Mouse (Mus musculus) limb, embryonic 12.5 days (tissue): ENCODE results near the gene Ift74. TPM values are rescaled to one million over a fixed set of nuclear protein-coding genes. Genes with fewer than 3 reads are reported as not detected.
A peak's percentile ranks its signal among the peaks of the same experiment; 100 is the strongest.

Source experiments
- ATAC-seq: fragments of 200-750 bp; cut with Nextera tagmentation; 2 replicates; pipeline ENCODE4 v1.8.0; 2017; ENCODE audit warnings: low read depth, moderate TSS enrichment; ENCODE audit not compliant: insufficient number of reproducible peaks, insufficient read depth, low FRiP score, low TSS enrichment
- H3K27ac ChIP-seq: fragments of 300-500 bp; sonication (generic); 2 replicates; pipeline ENCODE4 v1.5.1; 2016; ENCODE audit warnings: mild to moderate bottlenecking, moderate library complexity
- H3K27me3 ChIP-seq: fragments of 300-500 bp; sonication (generic); 2 replicates; pipeline ENCODE4 v1.6.1; 2016; ENCODE audit warnings: mild to moderate bottlenecking, moderate library complexity
- H3K36me3 ChIP-seq: fragments of 300-500 bp; sonication (generic); 2 replicates; pipeline ENCODE4 v1.6.1; 2016; ENCODE audit warnings: mild to moderate bottlenecking, moderate library complexity
- H3K4me1 ChIP-seq: fragments of 300-500 bp; sonication (generic); replicated peaks from 2 replicates; pipeline ENCODE4 v1.6.1; 2016
- H3K4me2 ChIP-seq: fragments of 300-500 bp; sonication (generic); 2 replicates; pipeline ENCODE4 v1.6.1; 2016; ENCODE audit warnings: mild to moderate bottlenecking, moderate library complexity
- H3K4me3 ChIP-seq: fragments of 300-500 bp; sonication (generic); replicated peaks from 2 replicates; pipeline ENCODE4 v1.5.1; 2016; ENCODE audit warnings: mild to moderate bottlenecking
- H3K9ac ChIP-seq: fragments of 300-500 bp; sonication (generic); replicated peaks from 2 replicates; pipeline ENCODE4 v1.6.1; 2016; ENCODE audit warnings: mild to moderate bottlenecking, moderate library complexity
- H3K9me3 ChIP-seq: fragments of 300-500 bp; sonication (generic); 2 replicates; pipeline ENCODE4 v1.6.1; 2016; ENCODE audit warnings: mild to moderate bottlenecking, moderate library complexity
- WGBS: fragments of 180-500 bp; shearing (Covaris S2); methylation state at CpG from one replicate; pipeline ENCODE4 v1.1.7; 2016; 5-methylcytosine and 5-hydroxymethylcytosine counted together
- polyA plus RNA-seq: library from polyadenylated mRNA; unstranded; fragments of >200 nt; fragmentation: Nextera tagmentation; extraction: Ambion mirVana; gene quantifications from 2 replicates; pipeline ENCODE4 v1.2.1, GENCODE M21; 2016

Gene Ift74
- 51.8 and 56.2 TPM in 2 replicates for polyA plus RNA-seq

- H3K9me3 ChIP-seq: no peaks in the 10 kb centered on the region
- peak within 1 kb of the TSS; percentile 83 for H3K27ac ChIP-seq
- WGBS: 2% methylated on average over 29 of the region's 29 CpGs
- no peaks in the 10 kb centered on the region for H3K27me3 ChIP-seq
- H3K4me2 ChIP-seq: peak within 1 kb of the TSS; percentile 69
- peak within 1 kb of the TSS; percentile 75 for H3K9ac ChIP-seq
- peak within 1 kb of the TSS; percentile 67 for H3K4me3 ChIP-seq
- ATAC-seq: peak; percentile 99
- H3K4me1 ChIP-seq: peaks cover 8% of the 10 kb centered on the region; the same call in 1 of the 2 replicates
- peaks cover 3% of the 10 kb centered on the region; the same call in 1 of the 2 replicates for H3K36me3 ChIP-seq
Measured at GRCm38 (mm10) chr4:94613972-94614626, at the start of gene Ift74. Gene Ift74, plus strand, starts transcription at chr4:94614491.

- peaks cover 56% of the 10 kb centered on the region for H3K36me3 ChIP-seq
- H3K4me1 ChIP-seq: no peaks in the 10 kb centered on the region
- H3K4me3 ChIP-seq: no peak overlapping the region
- no peak overlapping the region for H3K27ac ChIP-seq
- H3K9ac ChIP-seq: no peak overlapping the region
- H3K27me3 ChIP-seq: no peaks in the 10 kb centered on the region
- no peak overlapping the region for H3K4me2 ChIP-seq
- 97% methylated on average over 4 of the region's 4 CpGs for WGBS
- no peak for ATAC-seq
- H3K9me3 ChIP-seq: no peaks in the 10 kb centered on the region
Measured at GRCm38 (mm10) chr4:94572677-94573076, 41.6 kb upstream of the Ift74 start.

GRCm38 (mm10) chr4:94591765-94592381, 22.4 kb upstream of the Ift74 start:
- 82% methylated on average over 4 of the region's 4 CpGs for WGBS
- no peak for ATAC-seq
- Histone ChIP-seq H3K4me2 (no peak overlapping the region), H3K4me1 (no peaks in the 10 kb centered on the region), H3K9me3 (no peaks in the 10 kb centered on the region), H3K4me3 (no peak overlapping the region), H3K27me3 (no peaks in the 10 kb centered on the region), H3K36me3 (no peaks in the 10 kb centered on the region), H3K9ac (no peak overlapping the region), H3K27ac (no peak overlapping the region)

- H3K9me3 ChIP-seq: no peaks in the 10 kb centered on the region
- H3K27ac ChIP-seq: no peak overlapping the region
- no peak overlapping the region for H3K9ac ChIP-seq
- no peaks in the 10 kb centered on the region for H3K27me3 ChIP-seq
- no peak overlapping the region for H3K4me3 ChIP-seq
- no peak overlapping the region for H3K4me2 ChIP-seq
- H3K4me1 ChIP-seq: no peaks in the 10 kb centered on the region
- ATAC-seq: no peak
- H3K36me3 ChIP-seq: no peaks in the 10 kb centered on the region
Measured at GRCm38 (mm10) chr4:94592709-94593108, 21.6 kb upstream of the Ift74 start.

GRCm38 (mm10) chr4:94601395-94601794, 12.9 kb upstream of the Ift74 start:
- ATAC-seq: no peak
- Histone ChIP-seq H3K27ac (no peak overlapping the region), H3K4me3 (0 out of 2 replicates have a peak overlapping the region, but pooled peaks have one; percentile 93), H3K36me3 (no peaks in the 10 kb centered on the region), H3K4me2 (peak overlapping the region; percentile 73), H3K9me3 (no peaks in the 10 kb centered on the region), H3K9ac (no peak overlapping the region), H3K4me1 (peaks cover 21% of the 10 kb centered on the region), H3K27me3 (no peaks in the 10 kb centered on the region)
- WGBS: 87% methylated on average over 4 of the region's 4 CpGs

GRCm38 (mm10) chr4:94602496-94603030, 11.7 kb upstream of the Ift74 start:
- no peaks in the 10 kb centered on the region for H3K36me3 ChIP-seq
- H3K27ac ChIP-seq: peak overlapping the region; percentile 90
- ATAC-seq: no peak; the same call in 1 of the 2 replicates
- H3K4me3 ChIP-seq: peak overlapping the region; percentile 93
- peak overlapping the region; percentile 73 for H3K4me2 ChIP-seq
- H3K9ac ChIP-seq: peak overlapping the region; percentile 91
- peaks cover 21% of the 10 kb centered on the region for H3K4me1 ChIP-seq
- under 1% methylated on average over 33 of the region's 33 CpGs for WGBS
- H3K9me3 ChIP-seq: no peaks in the 10 kb centered on the region
- no peaks in the 10 kb centered on the region for H3K27me3 ChIP-seq

GRCm38 (mm10) chr4:94603031-94603629, 11.2 kb upstream of the Ift74 start, which contains the start of gene Plaa:
Gene Plaa, minus strand, starts transcription at chr4:94603244.
- under 1% methylated on average over 57 of the region's 61 CpGs for WGBS
- peak within 1 kb of the TSS; percentile 91 for H3K9ac ChIP-seq
- peak; percentile 99 for ATAC-seq
- H3K4me2 ChIP-seq: peak within 1 kb of the TSS; percentile 73
- H3K9me3 ChIP-seq: no peaks in the 10 kb centered on the region
- peak within 1 kb of the TSS; percentile 93 for H3K4me3 ChIP-seq
- H3K4me1 ChIP-seq: peaks cover 21% of the 10 kb centered on the region
- H3K27me3 ChIP-seq: no peaks in the 10 kb centered on the region
- peak within 1 kb of the TSS; percentile 90 for H3K27ac ChIP-seq
- H3K36me3 ChIP-seq: no peaks in the 10 kb centered on the region

- H3K36me3 ChIP-seq: no peaks in the 10 kb centered on the region
- peaks cover 21% of the 10 kb centered on the region for H3K4me1 ChIP-seq
- WGBS: 88% methylated on average over 2 of the region's 2 CpGs
- peak overlapping the region; percentile 73; the same call in 1 of the 2 replicates for H3K4me2 ChIP-seq
- no peaks in the 10 kb centered on the region for H3K9me3 ChIP-seq
- no peak overlapping the region for H3K27ac ChIP-seq
- no peak overlapping the region for H3K9ac ChIP-seq
- no peaks in the 10 kb centered on the region for H3K27me3 ChIP-seq
- no peak overlapping the region for H3K4me3 ChIP-seq
- no peak for ATAC-seq
Measured at GRCm38 (mm10) chr4:94604452-94605019, 9.8 kb upstream of the Ift74 start.

- Histone ChIP-seq H3K27ac (no peak overlapping the region), H3K9me3 (no peaks in the 10 kb centered on the region), H3K27me3 (no peaks in the 10 kb centered on the region), H3K9ac (no peak overlapping the region), H3K36me3 (no peaks in the 10 kb centered on the region), H3K4me2 (no peak overlapping the region), H3K4me3 (no peak overlapping the region), H3K4me1 (peaks cover 19% of the 10 kb centered on the region)
- 88% methylated on average over 2 of the region's 2 CpGs for WGBS
- no peak for ATAC-seq
Measured at GRCm38 (mm10) chr4:94605591-94605990, 8.7 kb upstream of the Ift74 start.

- Histone ChIP-seq H3K4me2 (no peak overlapping the region), H3K9me3 (no peaks in the 10 kb centered on the region), H3K27me3 (no peaks in the 10 kb centered on the region), H3K36me3 (no peaks in the 10 kb centered on the region), H3K4me3 (no peak overlapping the region), H3K9ac (no peak overlapping the region), H3K4me1 (0 out of 2 replicates have a peak, but pooled peaks cover 1% of the 10 kb centered on the region), H3K27ac (no peak overlapping the region)
- no peak for ATAC-seq
- 83% methylated on average over 3 of the region's 3 CpGs for WGBS
Measured at GRCm38 (mm10) chr4:94610339-94610738, 4.0 kb upstream of the Ift74 start.

GRCm38 (mm10) chr4:94614627-94615006, 326 bp downstream of the Ift74 start:
- peaks cover 3% of the 10 kb centered on the region; the same call in 1 of the 2 replicates for H3K36me3 ChIP-seq
- no peaks in the 10 kb centered on the region for H3K9me3 ChIP-seq
- peak; percentile 69 for ATAC-seq
- H3K4me3 ChIP-seq: peak overlapping the region; percentile 67
- peak overlapping the region; percentile 69 for H3K4me2 ChIP-seq
- 1% methylated on average over 18 of the region's 18 CpGs for WGBS
- peak overlapping the region; percentile 83 for H3K27ac ChIP-seq
- H3K27me3 ChIP-seq: no peaks in the 10 kb centered on the region
- peaks cover 8% of the 10 kb centered on the region; the same call in 1 of the 2 replicates for H3K4me1 ChIP-seq
- H3K9ac ChIP-seq: peak overlapping the region; percentile 75
